Mouse (Mus musculus): ENCODE results near the gene Rgs7.
A peak's percentile ranks its signal among the peaks of the same experiment; 100 is the strongest.

Rgs7 gene

GRCm38 (mm10) chr1:175427112-175427511, 65.2 kb downstream of the Rgs7 start:
- DNase-seq, result no peak

- DNase-seq, result no peak
Observed at GRCm38 (mm10) chr1:175426393-175426792, 65.9 kb downstream of the Rgs7 start.

- no peak for DNase-seq
Observed at GRCm38 (mm10) chr1:175420883-175421282, 71.4 kb downstream of the Rgs7 start.

GRCm38 (mm10) chr1:175415728-175416127, 76.6 kb downstream of the Rgs7 start:
- DNase-seq, result no peak

GRCm38 (mm10) chr1:175410399-175410798, 81.9 kb downstream of the Rgs7 start:
- DNase-seq, result no peak

GRCm38 (mm10) chr1:175391894-175392293, 100.4 kb downstream of the Rgs7 start:
- no peak for DNase-seq

- DNase-seq, result no peak
Observed at GRCm38 (mm10) chr1:175389250-175389649, 103.0 kb downstream of the Rgs7 start.

- no peak for DNase-seq
Observed at GRCm38 (mm10) chr1:175385581-175386235, 106.6 kb downstream of the Rgs7 start.

GRCm38 (mm10) chr1:175372571-175372970, 119.7 kb downstream of the Rgs7 start:
- DNase-seq, result peak; percentile 33

GRCm38 (mm10) chr1:175368062-175368461, 124.2 kb downstream of the Rgs7 start:
- DNase-seq, result no peak

- no peak for DNase-seq
Observed at GRCm38 (mm10) chr1:175363606-175364005, 128.7 kb downstream of the Rgs7 start.

GRCm38 (mm10) chr1:175359411-175360366, 132.6 kb downstream of the Rgs7 start:
- peak; percentile 40 for DNase-seq

- no peak for DNase-seq
Observed at GRCm38 (mm10) chr1:175352921-175353320, 139.4 kb downstream of the Rgs7 start.

- no peak for DNase-seq
Observed at GRCm38 (mm10) chr1:175346162-175346561, 146.1 kb downstream of the Rgs7 start.

- DNase-seq, result no peak
Observed at GRCm38 (mm10) chr1:175336191-175336590, 156.1 kb downstream of the Rgs7 start.

- DNase-seq, result peak; percentile 38
Observed at GRCm38 (mm10) chr1:175333041-175333854, 159.1 kb downstream of the Rgs7 start.

- DNase-seq, result no peak
Observed at GRCm38 (mm10) chr1:175329934-175330471, 162.3 kb downstream of the Rgs7 start.

GRCm38 (mm10) chr1:175322781-175323180, 169.5 kb downstream of the Rgs7 start:
- DNase-seq, result no peak

GRCm38 (mm10) chr1:175319205-175319604, 173.1 kb downstream of the Rgs7 start:
- DNase-seq, result no peak

- DNase-seq, result no peak
Observed at GRCm38 (mm10) chr1:175317264-175317663, 175.0 kb downstream of the Rgs7 start.

- no peak for DNase-seq
Observed at GRCm38 (mm10) chr1:175307604-175308003, 184.7 kb downstream of the Rgs7 start.

GRCm38 (mm10) chr1:175300895-175301294, 191.4 kb downstream of the Rgs7 start:
- DNase-seq, result no peak

GRCm38 (mm10) chr1:175300404-175300803, 191.9 kb downstream of the Rgs7 start:
- DNase-seq, result no peak

Measured in cerebellum, adult 11 months (tissue).